Mouse (Mus musculus) cortical plate, adult 2 months (tissue): ENCODE measurements at regions not wholly inside any gene's neighbourhood (a gene's known extent, or its start where the extent isn't known, plus 50 kb on each side); places are given as distances from the start of the nearest gene placed in this dataset.

Source experiments
- H3K27ac ChIP-seq: fragments of 200-500 bp; 2 replicates; pipeline ENCODE4 v1.5.1; 2012; ENCODE audit warnings: low read length, control low read depth, inconsistent platforms; ENCODE audit not compliant: insufficient read depth
- H3K4me1 ChIP-seq: fragments of 200-500 bp; 2 replicates; pipeline ENCODE4 v1.6.1; 2011; ENCODE audit warnings: low read length; ENCODE audit not compliant: control insufficient read depth, insufficient read depth
- H3K4me3 ChIP-seq: fragments of 200-500 bp; 2 replicates; pipeline ENCODE4 v1.5.1; 2011; ENCODE audit warnings: mild to moderate bottlenecking, low read length, control low read depth; ENCODE audit not compliant: insufficient read depth
- CTCF ChIP-seq: fragments of 200-500 bp; IDR thresholded peaks from 2 replicates; pipeline ENCODE4 v1.5.1; 2011; ENCODE audit warnings: mild to moderate bottlenecking, control low read depth, low read length; ENCODE audit not compliant: insufficient read depth; ENCODE audit errors: extremely low read depth
- POLR2A ChIP-seq: fragments of 200-500 bp; IDR thresholded peaks from 2 replicates; pipeline ENCODE4 v1.6.1; 2011; ENCODE audit warnings: mild to moderate bottlenecking, low read length, control low read depth; ENCODE audit not compliant: insufficient read depth; ENCODE audit errors: extremely low read depth

GRCm38 (mm10) chr6:93192980-93193379 is 249.7 kb upstream of the Adamts9 start:
- H3K4me1 ChIP-seq: no peaks in the 10 kb centered on the region
- no peak overlapping the region for H3K4me3 ChIP-seq
- no peak for TF ChIP-seq CTCF
- no peak for TF ChIP-seq POLR2A
- H3K27ac ChIP-seq: no peak overlapping the region

DNA sequence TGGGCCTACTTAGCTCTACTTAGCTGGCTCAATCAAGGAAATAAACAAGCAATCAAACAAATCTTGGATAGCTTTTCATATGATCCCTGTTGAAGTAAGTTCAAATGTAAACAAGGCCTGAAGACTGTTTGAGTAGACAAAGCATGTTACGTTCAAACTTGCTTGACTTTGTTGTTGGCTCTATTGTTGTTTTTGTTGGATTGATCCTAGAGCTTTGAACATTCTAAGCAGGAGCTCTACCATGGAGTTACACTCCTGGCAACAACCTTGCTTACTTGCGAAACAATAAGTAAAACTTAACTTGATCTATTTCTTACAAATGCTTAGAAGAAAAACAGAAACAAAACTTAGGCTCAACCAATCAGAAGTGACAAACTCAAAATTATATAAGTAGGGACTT is 247.7 kb upstream of the Adamts9 start:
- no peak overlapping the region for H3K27ac ChIP-seq
- TF ChIP-seq CTCF (no peak), POLR2A (no peak)
- no peak overlapping the region for H3K4me3 ChIP-seq
- H3K4me1 ChIP-seq: no peaks in the 10 kb centered on the region

- no peaks in the 10 kb centered on the region for H3K4me1 ChIP-seq
- no peak overlapping the region for H3K4me3 ChIP-seq
- no peak for TF ChIP-seq POLR2A
- TF ChIP-seq CTCF: no peak
- no peak overlapping the region for H3K27ac ChIP-seq
Measured at GRCm38 (mm10) chr6:93168526-93168925, 225.2 kb upstream of the Adamts9 start.

GRCm38 (mm10) chr6:93167281-93167680 is 224.0 kb upstream of the Adamts9 start:
- no peak overlapping the region for H3K27ac ChIP-seq
- no peaks in the 10 kb centered on the region for H3K4me1 ChIP-seq
- TF ChIP-seq POLR2A (no peak), CTCF (no peak)
- no peak overlapping the region for H3K4me3 ChIP-seq

GRCm38 (mm10) chr6:93165942-93166341 is 222.7 kb upstream of the Adamts9 start:
- Histone ChIP-seq H3K4me1 (no peaks in the 10 kb centered on the region), H3K4me3 (no peak overlapping the region), H3K27ac (no peak overlapping the region)
- TF ChIP-seq CTCF: no peak
- no peak for TF ChIP-seq POLR2A

DNA sequence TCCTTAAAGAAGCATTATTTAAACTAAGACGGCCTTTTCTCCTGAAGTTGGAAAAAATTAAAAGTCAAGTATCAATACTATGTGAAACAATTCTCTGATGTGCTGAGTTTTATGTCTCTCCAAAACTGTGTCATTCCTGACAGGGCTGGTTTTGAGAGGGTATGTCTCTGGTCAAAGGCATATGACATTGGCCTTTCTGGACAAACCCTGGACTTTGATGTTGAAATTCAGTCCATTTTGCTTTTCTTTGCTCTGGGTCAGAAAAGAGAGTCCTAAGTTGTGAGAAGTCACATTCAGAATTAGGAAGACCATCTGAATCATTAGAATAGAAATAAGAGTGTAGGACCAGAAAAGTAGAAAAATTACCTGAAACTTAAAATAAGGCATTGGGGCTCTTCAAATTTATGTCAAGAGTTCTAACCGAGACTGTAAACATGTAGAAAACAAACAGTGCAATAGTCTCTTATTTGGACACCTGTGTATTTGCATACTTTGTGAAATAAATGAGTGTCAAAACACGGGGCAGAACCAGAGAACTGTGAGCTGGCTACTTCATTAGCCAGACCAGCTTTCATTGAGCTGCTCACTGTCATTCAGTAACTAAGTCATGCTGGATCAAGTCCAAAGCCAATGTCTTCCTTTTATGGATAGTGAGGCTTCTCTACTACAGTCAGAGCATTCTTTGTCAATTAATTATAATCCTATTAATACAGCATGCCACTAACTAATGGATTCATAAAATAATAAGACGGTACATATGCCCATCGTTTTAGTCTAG is 209.3 kb upstream of the Adamts9 start:
- TF ChIP-seq POLR2A (no peak), CTCF (no peak)
- no peak overlapping the region for H3K27ac ChIP-seq
- no peaks in the 10 kb centered on the region for H3K4me1 ChIP-seq
- no peak overlapping the region for H3K4me3 ChIP-seq

DNA sequence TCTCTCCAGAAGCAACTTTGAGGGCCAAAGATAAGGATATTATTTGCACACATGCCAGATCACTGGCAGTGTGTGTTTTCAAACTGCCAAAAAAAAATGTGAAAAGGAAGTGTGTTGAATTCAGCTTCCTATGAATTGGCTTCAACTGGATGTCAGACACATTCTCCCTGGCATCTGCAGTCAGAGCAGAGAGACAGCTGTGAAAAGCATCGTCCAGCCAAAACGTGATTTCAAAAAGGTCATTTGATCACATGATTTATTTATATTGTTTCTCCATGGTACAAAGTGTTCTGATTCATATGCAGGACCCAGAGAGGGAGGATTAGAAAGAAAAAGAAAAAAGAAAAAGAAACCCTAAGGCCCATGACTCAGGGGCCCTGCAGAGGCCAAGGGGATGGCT is 207.2 kb upstream of the Adamts9 start:
- no peak overlapping the region for H3K27ac ChIP-seq
- TF ChIP-seq POLR2A (no peak), CTCF (no peak)
- no peaks in the 10 kb centered on the region for H3K4me1 ChIP-seq
- no peak overlapping the region for H3K4me3 ChIP-seq

DNA sequence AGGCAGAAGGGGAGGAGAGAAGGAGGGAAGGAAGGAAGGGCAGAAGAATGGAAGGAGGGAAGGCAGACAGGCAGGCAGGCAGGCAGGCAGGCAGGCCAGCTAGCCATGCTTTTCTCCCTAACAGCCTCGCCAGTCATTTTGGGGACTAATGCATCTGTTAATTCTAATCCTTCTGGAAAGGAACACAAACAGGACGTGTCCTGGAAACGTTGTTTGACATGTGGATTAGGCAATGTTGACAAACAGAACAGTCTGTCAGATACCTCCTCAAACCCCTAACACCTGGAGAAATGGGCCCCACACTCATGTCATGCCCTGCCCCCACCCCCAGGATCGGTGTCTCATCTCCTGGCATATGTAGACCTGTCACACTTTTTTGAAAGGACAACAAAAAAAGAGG is 206.7 kb upstream of the Adamts9 start:
- no peak overlapping the region for H3K4me3 ChIP-seq
- H3K27ac ChIP-seq: no peak overlapping the region
- no peaks in the 10 kb centered on the region for H3K4me1 ChIP-seq
- TF ChIP-seq CTCF (no peak), POLR2A (no peak)

DNA sequence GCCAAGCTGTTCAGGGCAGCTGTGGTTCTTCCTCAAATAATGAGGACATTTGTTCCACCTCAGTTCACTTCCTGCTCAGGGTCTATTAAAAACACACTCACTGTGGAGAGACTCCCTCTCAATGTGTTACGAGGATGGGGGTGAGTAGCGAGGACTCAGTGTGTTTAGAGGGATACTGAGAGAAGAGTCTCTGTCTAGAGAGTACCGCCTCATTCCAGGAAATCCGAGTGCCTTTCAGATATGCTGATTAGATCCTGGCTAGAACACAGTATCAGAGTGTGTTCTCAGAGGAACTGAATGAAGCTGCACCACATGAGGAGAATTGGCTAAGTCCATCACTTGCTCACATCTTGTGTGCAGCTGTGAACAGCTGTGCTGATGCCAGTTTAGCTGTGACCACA is 197.0 kb upstream of the Adamts9 start:
- no peak for TF ChIP-seq POLR2A
- no peak for TF ChIP-seq CTCF
- Histone ChIP-seq H3K4me3 (no peak overlapping the region), H3K27ac (no peak overlapping the region), H3K4me1 (no peaks in the 10 kb centered on the region)

GRCm38 (mm10) chr6:93133940-93134339 is 190.6 kb upstream of the Adamts9 start:
- Histone ChIP-seq H3K27ac (no peak overlapping the region), H3K4me1 (no peaks in the 10 kb centered on the region), H3K4me3 (no peak overlapping the region)
- no peak for TF ChIP-seq POLR2A
- no peak for TF ChIP-seq CTCF
